In the genomic region with DNA sequence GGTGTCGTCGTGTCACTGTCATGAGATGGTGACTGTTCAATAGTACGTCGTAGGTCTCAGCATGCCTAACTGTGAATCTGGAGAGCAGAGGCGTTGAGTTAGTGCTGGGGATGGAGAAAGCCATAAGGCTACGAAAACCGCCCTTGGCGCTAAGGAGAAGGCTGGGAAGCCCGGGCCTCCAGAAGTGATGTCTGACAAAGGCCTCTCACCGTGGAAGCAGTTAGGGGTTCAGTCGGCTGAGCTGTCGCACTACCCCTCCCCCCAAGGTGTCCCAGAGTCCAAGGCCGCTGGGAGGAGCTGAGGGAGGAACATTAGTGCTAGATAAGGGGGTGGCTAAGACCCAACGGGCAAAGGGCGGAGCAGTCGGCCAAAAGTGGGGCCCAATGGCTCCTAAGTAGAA, we compare ENCODE assay signal across 8 mouse cellular contexts. TPM values are rescaled to one million over a fixed set of nuclear protein-coding genes. Genes with fewer than 3 reads are reported as not detected.
DNase-seq lines count a peak whose midpoint lies in the region; ATAC-seq and TF ChIP-seq lines count a peak whose summit lies in the region.
"Had no signal": no experiment of that assay in that cellular context is flagged by ENCODE, and none has a peak within 500 bp of the region (broad histone marks: within the 10 kb centered on the region; RNA-seq: fewer than 3 reads in every experiment).

No protein-coding gene starts in this region.

- peaks cover 33% of the 10 kb centered on the region for H3K4me1 ChIP-seq in megakaryocyte, embryonic 14.5 days
- peaks cover 9% of the 10 kb centered on the region; the same call in 1 of the 2 replicates for H3K4me1 ChIP-seq in kidney, postnatal 0 days (replicated peaks; ENCODE audit: insufficient read depth, low read length)
- peaks cover 18% of the 10 kb centered on the region for H3K4me1 ChIP-seq in small intestine, adult 2 months (ENCODE audit: control insufficient read depth, insufficient read depth, insufficient read length, low read length)

- peak; percentile 80 for TF ChIP-seq POLR2A in small intestine, adult 2 months (IDR thresholded peaks at IDR 0.05; ENCODE audit: low read depth, low read length)

- H3K9me3 ChIP-seq in megakaryocyte, embryonic 14.5 days = no peaks in the 10 kb centered on the region
- no peaks in the 10 kb centered on the region for H3K9me3 ChIP-seq in kidney, postnatal 0 days (replicated peaks; ENCODE audit: low read length)

- peaks cover 73% of the 10 kb centered on the region for H3K27me3 ChIP-seq in megakaryocyte, embryonic 14.5 days (replicated peaks)
- peaks cover 36% of the 10 kb centered on the region for H3K27me3 ChIP-seq in kidney, postnatal 0 days (ENCODE audit: insufficient read depth, low read length)
- H3K27me3 ChIP-seq in small intestine, adult 2 months (ENCODE audit: control insufficient read depth, insufficient read depth, low read length) = no peaks in the 10 kb centered on the region; the same call in 1 of the 2 replicates

- no peaks in the 10 kb centered on the region for H3K36me3 ChIP-seq in megakaryocyte, embryonic 14.5 days (replicated peaks; ENCODE audit: low read length)
- no peaks in the 10 kb centered on the region for H3K36me3 ChIP-seq in kidney, postnatal 0 days (ENCODE audit: insufficient read depth, low read length)
- H3K36me3 ChIP-seq in small intestine, adult 2 months (ENCODE audit: control insufficient read depth, insufficient read depth, low read length) = peaks cover 31% of the 10 kb centered on the region

- no peak for ATAC-seq in megakaryocyte, adult 5-6 weeks (ENCODE audit: poor library complexity, severe bottlenecking)
- peak; percentile 62 for ATAC-seq in erythroblast, adult 5-6 weeks (replicated peaks; ENCODE audit: low FRiP score, poor library complexity, severe bottlenecking)
- no peak for ATAC-seq in kidney, postnatal 0 days (replicated peaks; ENCODE audit: low FRiP score, low read depth)

- DNase-seq in kidney, postnatal 0 days (ENCODE audit: low spot score) = no peak
- no peak for DNase-seq in gastrocnemius, postnatal 14 days
- no peak for DNase-seq in left cerebral cortex, adult 18-20 months (ENCODE audit: low spot score in 2 of 2)
- DNase-seq: thymus, adult 2 months had no signal

- no peak overlapping the region for H3K9ac ChIP-seq in kidney, postnatal 0 days (ENCODE audit: low read depth, low read length)

- intact Hi-C loops in gastrocnemius, postnatal 14 days (cut with DNase I; ENCODE audit: low total_unique reads) = no loop called here

- no peak for TF ChIP-seq CTCF in kidney, postnatal 0 days (IDR thresholded peaks at IDR 0.05; ENCODE audit: low read depth)
- no peak for TF ChIP-seq CTCF in small intestine, adult 2 months (IDR thresholded peaks at IDR 0.05; ENCODE audit: extremely low read depth, insufficient read length, insufficient replicate concordance, low read depth, low read length)

- 6% methylated on average over 16 of the region's 16 CpGs for WGBS in kidney, postnatal 0 days
- 2% methylated on average over 16 of the region's 16 CpGs for WGBS in small intestine, adult 2 months

- H3K27ac ChIP-seq in kidney, postnatal 0 days = no peak overlapping the region
- peak overlapping the region; percentile 98 for H3K27ac ChIP-seq in small intestine, adult 2 months (ENCODE audit: insufficient read depth, low read depth, low read length)

- H3K4me2 ChIP-seq in kidney, postnatal 0 days (ENCODE audit: low read length) = peak overlapping the region; percentile 51

- H3K4me3 ChIP-seq in megakaryocyte, embryonic 14.5 days (replicated peaks) = peak overlapping the region; percentile 85
- H3K4me3 ChIP-seq in kidney, postnatal 0 days (replicated peaks; ENCODE audit: low read depth, low read length) = peak overlapping the region; percentile 26; the same call in 1 of the 2 replicates
- peak overlapping the region; percentile 85 for H3K4me3 ChIP-seq in small intestine, adult 2 months (ENCODE audit: low read depth, low read length)

RNA-seq across cellular contexts. Expression of gene Nags, which starts 0.7 kb away (rescaled TPM):
- not detected in 2 replicates for polyA plus RNA-seq in megakaryocyte, embryonic 14.5 days (2012; ENCODE audit: insufficient read depth, low replicate concordance)
- not detected in 2 replicates for total RNA-seq in megakaryocyte, adult 5-6 weeks (2015)
- total RNA-seq in megakaryocyte, adult 5-6 weeks (2017) = not detected in 2 replicates
- not detected in 2 replicates for total RNA-seq in erythroblast, adult 5-6 weeks (2015; ENCODE audit: low replicate concordance)
- total RNA-seq in erythroblast, adult 5-6 weeks (2017; ENCODE audit: low replicate concordance) = 0.43 and 1.5 TPM in 2 replicates
- polyA plus RNA-seq in kidney, postnatal 0 days (2015; fragmentation: Nextera tagmentation; extraction: Ambion mirVana) = not detected in 2 replicates
- polyA plus RNA-seq in small intestine, adult 2 months (2012; rRNA removed) = 44.2 and 87.7 TPM in 2 replicates
- total RNA-seq in gastrocnemius, postnatal 14 days (2021) = not detected
- not detected for total RNA-seq in left cerebral cortex, adult 18-20 months (2021)

RNA-seq across cellular contexts. Expression of gene Tmem101, which starts 10.2 kb away (rescaled TPM):
- polyA plus RNA-seq in megakaryocyte, embryonic 14.5 days (2012; ENCODE audit: insufficient read depth, low replicate concordance) = 13.5 TPM in 1 of 2 replicates, not detected in the other
- total RNA-seq in megakaryocyte, adult 5-6 weeks (2015) = 7.9 and 8.4 TPM in 2 replicates
- 12.5 and 16.3 TPM in 2 replicates for total RNA-seq in megakaryocyte, adult 5-6 weeks (2017)
- 0.96 and 3.8 TPM in 2 replicates for total RNA-seq in erythroblast, adult 5-6 weeks (2015; ENCODE audit: low replicate concordance)
- 3.1 and 4.0 TPM in 2 replicates for total RNA-seq in erythroblast, adult 5-6 weeks (2017; ENCODE audit: low replicate concordance)
- polyA plus RNA-seq in kidney, postnatal 0 days (2015; fragmentation: Nextera tagmentation; extraction: Ambion mirVana) = 25.0 and 28.6 TPM in 2 replicates
- polyA plus RNA-seq in small intestine, adult 2 months (2012; rRNA removed) = 8.3 and 13.0 TPM in 2 replicates
- 10 to 100 TPM; 15.1 to 16.5 TPM for total RNA-seq in gastrocnemius, postnatal 14 days (2021)
- total RNA-seq in left cerebral cortex, adult 18-20 months (2021) = 10 to 100 TPM; 24.6 to 25.3 TPM

RNA-seq across cellular contexts. Expression of gene Pyy, which starts 38.4 kb away (rescaled TPM):
- not detected in 2 replicates for polyA plus RNA-seq in megakaryocyte, embryonic 14.5 days (2012; ENCODE audit: insufficient read depth, low replicate concordance)
- not detected in 2 replicates for total RNA-seq in megakaryocyte, adult 5-6 weeks (2015)
- total RNA-seq in megakaryocyte, adult 5-6 weeks (2017) = not detected in 2 replicates
- total RNA-seq in erythroblast, adult 5-6 weeks (2015; ENCODE audit: low replicate concordance) = not detected in 2 replicates
- total RNA-seq in erythroblast, adult 5-6 weeks (2017; ENCODE audit: low replicate concordance) = not detected in 2 replicates
- not detected in 2 replicates for polyA plus RNA-seq in kidney, postnatal 0 days (2015; fragmentation: Nextera tagmentation; extraction: Ambion mirVana)
- 137 and 596 TPM in 2 replicates for polyA plus RNA-seq in small intestine, adult 2 months (2012; rRNA removed)
- not detected for total RNA-seq in gastrocnemius, postnatal 14 days (2021)
- total RNA-seq in left cerebral cortex, adult 18-20 months (2021) = not detected

RNA-seq across cellular contexts. Expression of gene Lsm12, which starts 39.1 kb away (rescaled TPM):
- polyA plus RNA-seq in megakaryocyte, embryonic 14.5 days (2012; ENCODE audit: insufficient read depth, low replicate concordance) = 36.7 and 120 TPM in 2 replicates
- 81.3 and 83.9 TPM in 2 replicates for total RNA-seq in megakaryocyte, adult 5-6 weeks (2015)
- total RNA-seq in megakaryocyte, adult 5-6 weeks (2017) = 43.0 and 46.5 TPM in 2 replicates
- 48.3 and 48.8 TPM in 2 replicates for total RNA-seq in erythroblast, adult 5-6 weeks (2015; ENCODE audit: low replicate concordance)
- total RNA-seq in erythroblast, adult 5-6 weeks (2017; ENCODE audit: low replicate concordance) = 22.7 and 28.8 TPM in 2 replicates
- polyA plus RNA-seq in kidney, postnatal 0 days (2015; fragmentation: Nextera tagmentation; extraction: Ambion mirVana) = 111 and 123 TPM in 2 replicates
- polyA plus RNA-seq in small intestine, adult 2 months (2012; rRNA removed) = 8.3 and 18.7 TPM in 2 replicates
- total RNA-seq in gastrocnemius, postnatal 14 days (2021) = 10 to 100 TPM; 69.9 to 76.0 TPM
- 10 to 100 TPM; 55.0 to 64.2 TPM for total RNA-seq in left cerebral cortex, adult 18-20 months (2021)

RNA-seq across cellular contexts. Expression of gene G6pc3, which starts 43.4 kb away (rescaled TPM):
- 32.9 and 73.3 TPM in 2 replicates for polyA plus RNA-seq in megakaryocyte, embryonic 14.5 days (2012; ENCODE audit: insufficient read depth, low replicate concordance)
- 23.4 and 23.8 TPM in 2 replicates for total RNA-seq in megakaryocyte, adult 5-6 weeks (2015)
- 14.7 and 19.1 TPM in 2 replicates for total RNA-seq in megakaryocyte, adult 5-6 weeks (2017)
- 16.3 and 21.7 TPM in 2 replicates for total RNA-seq in erythroblast, adult 5-6 weeks (2015; ENCODE audit: low replicate concordance)
- total RNA-seq in erythroblast, adult 5-6 weeks (2017; ENCODE audit: low replicate concordance) = 4.7 and 9.8 TPM in 2 replicates
- polyA plus RNA-seq in kidney, postnatal 0 days (2015; fragmentation: Nextera tagmentation; extraction: Ambion mirVana) = 41.4 and 43.6 TPM in 2 replicates
- polyA plus RNA-seq in small intestine, adult 2 months (2012; rRNA removed) = 41.0 and 53.8 TPM in 2 replicates
- total RNA-seq in gastrocnemius, postnatal 14 days (2021) = 10 to 100 TPM; 36.1 to 36.2 TPM
- 10 to 100 TPM; 67.9 to 68.2 TPM for total RNA-seq in left cerebral cortex, adult 18-20 months (2021)

Comparison
In these comparisons a context has a peak if more than half of its experiments do, and no peak if none do; other contexts are left out.
1. H3K4me3 ChIP-seq: peak in every context shown above with its lines; median percentile 85 in megakaryocyte, embryonic 14.5 days; 85 in small intestine, adult 2 months; 26 in kidney, postnatal 0 days.